Mouse (Mus musculus): ENCODE results near the gene Ubl7.

Gene Ubl7

DNA sequence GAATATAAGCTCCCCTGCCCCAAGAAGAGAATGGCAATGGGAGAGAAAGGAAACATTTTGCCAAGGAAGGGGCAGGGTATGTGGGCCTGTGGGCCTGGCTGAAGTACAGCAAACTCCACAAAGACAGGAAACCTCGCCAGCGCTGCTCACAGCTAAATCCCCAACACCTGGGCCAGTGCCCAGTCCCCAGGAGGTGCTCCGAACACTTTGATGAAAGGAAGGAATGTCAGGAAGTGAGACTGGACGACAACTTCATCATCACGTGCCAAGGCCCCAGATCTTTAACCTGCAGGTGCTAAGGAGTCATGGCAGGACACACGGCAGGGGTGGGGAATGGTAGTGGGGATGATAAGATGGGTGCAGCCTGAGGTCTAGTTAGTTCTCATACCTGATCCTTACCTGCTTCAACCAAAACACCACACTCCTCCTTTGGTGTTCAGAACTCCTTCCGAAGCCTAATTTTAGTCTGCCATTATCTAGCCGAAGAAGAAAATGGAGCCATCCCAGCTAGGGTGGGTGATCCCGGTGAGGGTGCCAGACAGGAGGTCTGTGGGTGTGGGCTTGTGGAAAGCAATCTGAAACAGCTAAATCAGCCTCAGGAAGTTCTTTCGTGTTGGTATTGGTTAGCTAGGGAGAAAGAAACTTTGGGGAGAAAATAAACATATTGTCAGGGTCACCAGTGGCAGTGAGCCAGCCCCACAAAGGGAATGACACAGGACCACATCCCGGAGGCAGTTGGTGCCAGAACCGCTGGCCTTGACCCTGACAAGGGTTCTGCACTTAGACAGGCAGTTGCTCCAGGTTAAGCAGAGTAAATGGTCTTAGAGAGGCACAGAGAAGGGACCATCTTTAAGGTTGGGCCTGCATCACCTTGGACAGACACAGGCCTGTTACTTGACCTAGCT is 54.8 kb downstream of the Ubl7 start:
- in situ Hi-C loops (cut with MboI, MseI): no loop called here

DNA sequence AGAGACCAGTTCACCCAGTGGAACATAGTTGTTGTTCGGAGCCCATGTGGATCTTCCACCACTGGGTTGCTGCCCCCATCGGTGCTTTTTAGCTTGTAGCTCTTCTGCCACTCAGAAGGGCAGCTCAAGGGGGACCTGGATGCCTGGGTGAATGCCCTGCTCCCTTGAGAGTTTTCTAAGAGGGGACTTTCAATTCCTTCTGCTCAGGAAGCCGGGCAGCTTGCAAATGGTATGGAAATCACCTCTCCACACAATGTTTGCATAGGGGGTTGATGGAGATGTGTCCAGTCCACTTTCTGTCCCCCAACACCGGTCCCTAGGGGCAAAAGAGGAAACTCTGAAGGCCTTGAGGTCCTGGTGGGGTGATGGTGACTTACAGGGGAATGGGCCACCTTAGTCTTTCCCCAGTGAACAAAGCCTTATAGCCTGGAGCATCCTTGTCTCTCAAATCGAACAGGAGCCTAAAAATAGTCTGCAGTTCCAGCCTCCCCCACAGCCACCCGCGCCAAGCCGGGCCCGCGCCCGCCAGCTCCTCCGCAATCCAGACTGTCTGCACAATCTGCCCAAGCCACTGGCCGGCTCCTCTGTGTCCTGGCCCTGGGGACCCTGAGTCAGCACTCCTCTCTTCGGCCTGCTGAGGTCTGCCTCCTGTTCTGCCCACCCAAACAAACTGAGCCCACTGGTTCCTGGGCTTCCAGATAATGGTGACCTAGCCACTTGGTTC is 56.6 kb downstream of the Ubl7 start:
- in situ Hi-C loops (cut with MboI, MseI): no loop called here

DNA sequence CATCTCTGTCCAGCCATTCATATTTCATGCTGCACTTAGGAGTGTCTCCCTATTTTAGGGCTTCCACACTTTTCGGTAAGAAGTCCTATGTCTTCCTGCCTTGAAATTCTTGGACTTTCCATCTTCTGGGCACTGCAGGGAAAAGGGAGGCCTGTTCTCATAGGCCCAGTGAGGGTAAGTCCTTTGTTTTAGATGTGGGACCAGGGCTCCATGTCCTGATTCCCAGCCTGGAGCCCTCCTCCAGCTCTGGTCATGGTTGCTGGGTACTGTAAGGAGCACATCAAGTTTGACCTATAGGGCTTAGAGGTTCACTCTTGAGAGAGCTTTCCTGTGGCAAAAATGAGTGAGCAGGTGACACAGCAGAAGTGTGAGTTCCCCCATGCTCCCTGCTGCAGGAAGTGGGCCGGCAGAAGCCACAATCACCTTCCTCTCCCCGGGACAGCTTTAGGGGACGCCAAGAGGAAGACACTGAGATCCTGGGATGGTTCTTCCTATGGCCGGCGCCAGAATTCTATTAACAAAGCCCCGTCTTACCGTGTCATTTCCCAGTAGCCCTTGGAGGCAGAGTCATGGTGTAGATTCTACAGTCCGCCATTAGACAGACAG is 57.5 kb downstream of the Ubl7 start:
- in situ Hi-C loops (cut with MboI, MseI): no loop called here

DNA sequence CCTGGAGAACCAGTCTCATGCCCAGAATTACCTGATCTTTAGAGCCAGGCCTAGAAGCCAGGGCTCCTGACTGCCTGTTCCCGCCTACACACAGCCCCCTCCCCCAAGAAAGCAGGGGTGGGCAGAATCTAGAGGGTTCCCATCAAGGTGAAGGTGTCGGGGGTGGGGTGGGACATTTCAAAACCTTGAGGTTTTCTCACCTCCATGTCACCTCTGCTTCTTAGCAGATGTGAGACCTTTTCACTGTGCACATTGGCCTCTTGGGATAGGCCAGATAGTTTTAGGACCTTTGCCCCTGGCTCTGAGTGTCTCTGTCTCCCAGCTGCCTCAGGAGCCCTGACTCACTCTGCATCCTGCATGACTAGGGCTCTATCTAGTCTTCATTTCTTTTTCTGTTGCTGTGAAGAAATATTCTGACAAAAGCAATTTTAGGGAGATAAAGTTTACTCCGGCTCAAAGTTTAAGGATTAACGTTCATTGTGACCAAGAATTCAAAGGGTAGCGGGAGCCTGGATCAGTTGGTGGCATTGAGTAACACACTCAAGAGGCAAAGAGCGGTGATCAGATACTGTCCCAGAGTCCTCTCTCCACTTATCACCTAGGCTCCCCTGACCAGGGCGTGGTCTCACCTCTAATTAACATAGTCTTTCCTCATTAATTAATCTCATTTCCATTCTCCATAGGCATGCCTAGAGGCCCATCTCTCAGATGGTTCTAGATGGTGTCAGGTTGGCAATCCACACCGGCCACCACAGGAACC is 58.2 kb downstream of the Ubl7 start:
- in situ Hi-C loops (cut with MboI, MseI): no loop called here

DNA sequence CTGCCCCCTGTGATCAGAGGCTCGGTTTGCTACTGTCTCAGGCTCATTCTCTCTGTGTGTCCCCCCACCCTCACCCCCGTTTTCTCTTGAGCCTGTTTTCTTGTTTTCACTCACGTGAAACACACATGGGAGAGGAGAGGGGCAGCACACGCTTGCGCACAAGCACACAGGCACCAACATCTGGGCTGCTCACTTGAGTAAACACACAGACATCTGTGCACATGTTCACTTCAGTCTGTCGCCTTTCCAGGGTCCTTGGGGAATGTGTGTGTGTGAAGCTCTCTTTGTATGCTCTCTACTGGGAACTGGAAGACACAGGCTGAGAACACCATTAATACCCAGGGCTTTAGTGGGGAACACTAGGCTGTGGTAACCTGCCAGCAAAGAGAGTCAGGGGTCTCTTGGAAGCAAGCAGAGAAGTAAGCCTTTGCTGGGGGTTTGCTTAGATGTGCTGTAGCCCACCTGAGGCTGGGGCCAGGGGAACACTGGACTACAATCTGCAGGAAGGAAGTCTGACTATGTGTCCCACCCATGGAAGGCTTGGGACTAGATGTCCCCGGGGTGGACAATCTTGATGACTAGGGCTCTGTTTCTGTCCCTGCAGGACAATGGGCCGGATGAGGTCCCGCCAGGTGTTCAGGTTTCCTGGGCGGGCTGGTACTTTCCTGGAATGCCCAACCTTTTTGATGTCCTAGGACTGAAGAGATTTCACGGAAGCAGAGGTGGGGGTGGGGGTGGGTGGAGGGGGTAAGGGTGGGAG is 59.1 kb downstream of the Ubl7 start:
- in situ Hi-C loops (cut with MboI, MseI): no loop called here

DNA sequence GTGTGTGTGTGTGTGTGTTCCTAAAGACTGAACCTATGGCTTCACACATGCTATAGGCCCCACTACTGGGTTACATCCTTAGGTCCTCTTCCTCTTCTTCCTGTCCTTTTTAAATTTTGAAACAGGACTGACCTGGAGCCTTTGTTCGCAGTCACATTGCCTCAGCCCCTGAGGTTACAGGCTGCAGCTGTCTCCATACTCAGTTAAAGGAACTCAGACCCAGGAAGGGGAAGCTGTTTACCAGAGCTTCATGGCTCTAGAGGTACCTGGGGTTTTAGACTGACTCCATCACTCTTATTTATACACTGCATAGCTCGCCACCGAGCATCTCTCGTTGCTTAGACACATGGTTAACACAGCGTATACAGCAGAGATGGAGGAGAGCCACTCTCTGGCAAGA is 60.6 kb downstream of the Ubl7 start:
- in situ Hi-C loops (cut with MboI, MseI): no loop called here

DNA sequence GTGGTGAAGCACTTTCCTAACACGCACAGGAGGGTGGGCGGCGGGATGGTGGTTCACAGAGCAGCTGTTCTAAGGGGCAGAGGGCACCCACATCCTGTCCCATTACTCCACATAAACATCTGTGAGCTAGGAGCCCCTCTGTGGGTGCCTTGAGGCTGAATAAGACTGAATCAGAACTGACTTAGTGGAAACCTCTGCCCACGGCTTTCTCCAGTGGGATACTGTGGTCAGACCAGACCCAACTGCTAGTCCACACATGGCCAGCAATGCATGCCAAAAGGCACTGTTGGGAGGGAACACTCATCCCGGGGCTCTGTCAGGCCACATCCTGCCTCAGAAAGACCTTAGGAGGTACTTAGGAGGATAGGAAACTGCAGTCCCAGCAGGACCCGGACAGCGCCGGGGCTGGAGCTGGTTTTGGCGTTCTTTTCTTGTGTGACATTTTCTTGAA is 61.4 kb downstream of the Ubl7 start:
- in situ Hi-C loops (cut with MboI, MseI): no loop called here

DNA sequence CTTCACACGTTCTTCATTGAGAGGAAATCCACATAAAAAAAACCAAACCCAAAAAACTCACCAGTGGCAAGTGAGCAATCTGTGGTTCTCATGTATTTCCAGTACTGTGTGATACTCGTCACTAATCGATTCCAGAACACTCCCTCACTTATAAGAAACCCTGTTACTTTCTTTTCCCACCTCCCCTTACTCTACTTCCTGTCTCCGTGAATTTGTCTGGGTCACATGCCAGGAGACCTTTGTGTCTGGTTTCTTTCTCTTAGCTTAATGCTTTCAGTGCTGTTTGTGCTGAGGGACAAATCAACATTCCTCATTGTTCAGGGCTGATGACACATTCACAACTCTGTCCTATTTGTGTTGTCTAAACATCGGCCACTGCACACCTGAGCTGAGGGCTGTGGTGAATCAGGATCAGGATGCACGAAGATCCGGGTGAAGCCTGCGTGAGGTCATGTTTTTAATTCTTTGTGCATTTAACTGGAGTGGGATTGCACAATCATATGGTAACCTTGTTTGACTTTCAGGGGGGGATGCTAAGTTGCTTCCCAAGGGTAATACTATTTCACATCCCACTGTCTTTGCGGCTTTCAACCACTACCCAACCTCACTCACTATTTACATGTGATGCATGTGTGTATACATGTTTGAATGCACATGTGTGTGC is 62.1 kb downstream of the Ubl7 start:
- in situ Hi-C loops (cut with MboI, MseI): no loop called here

DNA sequence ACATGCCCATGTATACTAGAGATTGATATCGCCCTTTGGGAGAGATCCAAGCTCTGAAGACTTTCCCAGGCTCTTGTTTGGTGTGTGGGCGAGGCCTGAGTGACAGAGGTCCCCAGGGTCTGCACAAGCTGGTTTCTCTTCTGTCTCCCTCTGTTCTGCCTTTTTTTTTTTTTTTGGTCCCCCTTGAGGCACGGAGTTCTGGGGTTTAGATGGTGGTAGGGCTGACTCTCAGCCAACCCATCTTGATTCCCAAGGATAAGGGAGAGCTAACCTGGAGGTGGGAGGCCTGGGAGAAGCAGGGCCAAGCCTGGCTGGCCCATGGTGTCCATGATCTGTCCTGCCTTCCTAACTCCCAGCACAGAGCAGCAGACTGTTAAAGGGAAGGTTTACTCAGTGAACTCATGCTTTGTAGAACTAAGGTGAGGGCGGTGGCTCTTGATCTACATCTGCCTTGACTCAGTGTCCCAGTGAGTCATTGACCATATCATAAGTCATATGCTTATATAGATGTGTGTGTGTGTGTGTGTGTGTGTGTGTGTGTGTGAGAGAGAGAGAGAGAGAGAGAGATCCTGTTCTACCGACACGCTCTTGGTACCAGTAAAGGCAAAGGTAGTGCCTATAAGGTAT is 62.8 kb downstream of the Ubl7 start:
- in situ Hi-C loops (cut with MboI, MseI): no loop called here

DNA sequence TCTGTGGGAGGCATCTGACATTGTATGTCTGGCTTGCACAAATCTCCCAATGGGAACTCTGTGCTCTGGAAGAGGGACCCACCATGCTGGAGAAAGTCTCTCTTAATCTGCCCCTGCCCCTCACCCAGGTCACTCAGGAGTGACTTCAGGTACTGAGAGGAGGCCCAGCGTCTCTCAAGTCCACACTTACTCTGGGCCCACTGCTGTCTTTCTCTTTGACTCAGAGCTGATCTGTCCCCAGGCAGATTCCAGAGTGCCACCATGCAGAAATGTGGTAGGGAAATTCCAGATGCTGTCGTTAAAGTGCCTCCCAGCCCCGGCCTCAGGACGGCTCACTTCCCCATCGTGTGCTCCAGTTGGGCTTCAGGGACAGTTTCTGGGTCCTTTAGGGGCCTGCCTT is 63.4 kb downstream of the Ubl7 start:
- in situ Hi-C loops (cut with MboI, MseI): no loop called here

DNA sequence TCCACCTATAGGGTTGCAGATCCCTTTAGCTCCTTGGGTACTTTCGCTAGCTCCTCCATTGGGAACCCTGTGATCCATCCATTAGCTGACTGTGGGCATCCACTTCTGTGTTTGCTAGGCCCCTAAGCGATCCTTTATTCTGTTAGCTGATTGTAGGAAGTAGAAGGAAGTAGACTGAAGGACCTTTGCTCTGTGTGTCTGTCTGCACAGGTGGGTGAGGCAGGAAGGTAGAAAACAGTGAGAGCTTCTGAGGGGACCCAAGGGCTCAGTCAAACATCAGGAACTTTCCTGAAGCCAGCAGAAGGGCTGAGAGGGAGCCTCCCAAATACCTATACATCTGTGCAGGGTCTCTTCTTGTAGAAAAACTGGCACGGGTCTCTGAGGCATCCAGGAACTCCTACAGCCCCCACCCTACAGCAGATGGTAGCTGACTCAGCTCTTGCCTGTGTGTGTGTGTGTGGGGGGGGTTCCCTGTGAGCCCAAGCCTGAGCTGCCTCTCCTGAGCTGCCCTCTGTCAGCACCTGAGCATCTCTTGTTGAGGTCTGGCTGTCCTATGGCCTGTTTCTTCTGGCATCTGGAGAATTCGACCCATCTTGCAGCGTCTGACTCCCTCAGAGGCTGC is 64.5 kb downstream of the Ubl7 start:
- in situ Hi-C loops (cut with MboI, MseI): no loop called here

DNA sequence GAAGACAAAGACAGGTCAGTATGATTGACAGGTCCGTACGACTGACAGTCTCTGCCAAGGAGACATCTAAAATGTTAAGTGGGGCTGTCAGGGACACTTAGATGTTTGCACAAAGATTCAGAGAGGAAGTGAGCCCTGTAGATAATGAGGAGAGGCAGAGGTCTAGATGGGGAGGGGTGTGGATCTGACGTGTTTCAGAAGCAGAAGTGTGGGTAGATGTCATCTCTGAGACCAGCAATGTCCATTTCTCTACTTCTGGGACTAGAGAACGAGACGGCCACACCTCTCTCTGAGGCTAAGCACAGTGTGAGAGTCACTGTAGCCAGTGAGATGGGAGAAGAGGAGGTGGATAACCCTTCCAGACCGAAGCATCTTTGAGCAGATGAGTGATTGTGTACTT is 67.2 kb downstream of the Ubl7 start:
- in situ Hi-C loops (cut with MboI, MseI): no loop called here

DNA sequence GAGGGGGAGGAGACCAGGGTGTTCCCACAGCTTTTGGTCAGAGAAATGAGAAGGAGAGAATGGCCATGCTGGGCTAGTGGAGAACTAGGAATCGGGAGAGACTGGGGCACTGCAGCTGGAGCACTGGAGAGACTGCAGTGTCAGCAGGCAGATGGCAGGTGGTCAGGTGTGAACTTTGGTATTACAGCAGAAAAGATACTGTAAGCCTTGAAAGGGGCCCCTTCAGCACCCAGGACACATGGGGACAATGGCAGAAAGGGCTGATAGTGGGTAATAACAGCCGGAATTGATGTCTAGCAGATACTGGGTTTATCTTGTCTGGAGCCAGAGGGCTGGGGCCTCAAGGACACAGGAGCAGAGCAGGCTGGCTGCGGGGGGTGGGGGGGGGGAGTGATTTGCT is 68.1 kb downstream of the Ubl7 start:
- in situ Hi-C loops (cut with MboI, MseI): no loop called here

Data from regulatory T cell (primary cell).